Mouse (Mus musculus) E14TG2a.4 (cell line): ENCODE data around the gene Bola2.

Experiments used
- CTCF ChIP-seq: conservative IDR thresholded peaks from 2 replicates; pipeline ENCODE4 v1.5.1; 2014; ENCODE audit warnings: low read length
- NANOG ChIP-seq: IDR thresholded peaks from 2 replicates; pipeline ENCODE4 v1.6.1; 2014; ENCODE audit warnings: borderline replicate concordance, low read length, mixed read lengths
- POU5F1 ChIP-seq: IDR thresholded peaks from 2 replicates; pipeline ENCODE4 v1.6.1; 2014; ENCODE audit warnings: low read length, borderline replicate concordance

GRCm38 (mm10) chr7:126700063-126701015 lies 5.1 kb downstream of the Bola2 start:
- no peak for TF ChIP-seq CTCF
- TF ChIP-seq POU5F1 = no peak
- no peak for TF ChIP-seq NANOG
